Mouse (Mus musculus): ENCODE results near the gene Sin3b. TPM values are rescaled to one million over a fixed set of nuclear protein-coding genes. Genes with fewer than 3 reads are reported as not detected.

Gene Sin3b
- total RNA-seq, 1 experiment: 189 TPM

DNA sequence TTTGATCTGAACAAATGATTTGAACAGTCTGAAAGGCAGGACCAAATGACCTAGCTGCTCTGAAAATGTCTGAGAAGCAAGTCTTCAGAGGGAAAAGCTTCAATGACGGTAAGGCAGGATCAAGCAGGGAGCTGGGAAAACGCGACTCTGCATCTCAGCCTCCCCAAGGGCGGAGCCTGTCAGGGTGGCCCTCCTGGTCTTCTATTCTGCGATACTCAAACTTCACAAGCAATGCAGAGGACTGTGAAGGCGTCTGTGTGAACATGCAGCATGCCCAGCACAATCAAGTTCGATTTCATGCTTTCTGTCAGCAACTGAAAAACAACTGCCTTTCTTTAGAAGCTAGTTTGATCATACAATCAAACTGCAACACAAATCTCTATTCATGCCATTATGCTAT is 43.7 kb downstream of the Sin3b start:
- no peaks in the 10 kb centered on the region for H3K36me3 ChIP-seq (ENCODE audit: control insufficient read depth, insufficient read depth, low read length, poor library complexity, severe bottlenecking)
- no peaks in the 10 kb centered on the region for H3K9me3 ChIP-seq (ENCODE audit: control insufficient read depth, insufficient read depth, low read depth, low read length)
- TF ChIP-seq ZC3H11A (IDR thresholded peaks at IDR 0.05; ENCODE audit: borderline replicate concordance, low read depth, low read length) (no peak), MAFK (IDR thresholded peaks at IDR 0.05; ENCODE audit: insufficient read depth, low read depth, low read length) (no peak), HCFC1 (IDR thresholded peaks at IDR 0.05; ENCODE audit: borderline replicate concordance, insufficient read depth, low read length) (no peak), ZNF384 (IDR thresholded peaks at IDR 0.05; ENCODE audit: low read depth, low read length) (no peak), CHD2 (IDR thresholded peaks at IDR 0.05; ENCODE audit: low read depth, low read length) (no peak)
- no peak overlapping the region for H3K9ac ChIP-seq (ENCODE audit: insufficient read depth, low read depth, low read length, poor library complexity, severe bottlenecking)
- H3K4me3 ChIP-seq (ENCODE audit: insufficient read depth in 1 of 2, low read depth in 1 of 2, low read length in 2 of 2, poor library complexity in 1 of 2, severe bottlenecking in 1 of 2): no peak overlapping the region
- H3K4me1 ChIP-seq (ENCODE audit: control insufficient read depth in 2 of 2, insufficient read depth in 2 of 2, low read length in 2 of 2, poor library complexity in 1 of 2): peaks cover 0 to 4% of the 10 kb centered on the region in 2 experiments; a peak in 1 of 4 replicates
- no peak for DNase-seq (ENCODE audit: low read depth, low spot score)
- H3K27ac ChIP-seq (ENCODE audit: insufficient read depth, low read depth, low read length, poor library complexity, severe bottlenecking): no peak overlapping the region
- in situ Hi-C loops (cut with MboI; ENCODE audit: low sequenced_read_pairs in 2 of 2, unreplicated experiment in 2 of 2): no loop called here

DNA sequence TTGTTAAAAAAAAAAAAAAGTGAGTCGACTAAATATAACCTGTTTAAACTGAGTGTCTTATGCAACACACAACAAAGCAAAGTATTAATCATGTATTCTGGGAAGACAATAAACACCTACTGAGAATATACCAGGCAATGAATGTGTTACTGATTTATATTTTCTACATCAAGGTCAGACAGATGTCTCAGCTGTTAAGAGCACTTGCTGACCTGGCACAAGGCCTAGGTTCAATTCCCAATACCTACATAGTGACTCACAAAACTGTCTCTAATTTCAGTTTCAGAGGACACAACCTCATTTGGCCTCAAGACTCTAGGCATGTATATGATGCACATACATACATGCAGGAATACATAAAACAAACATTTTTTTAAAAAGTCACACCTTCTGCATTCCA is 54.7 kb downstream of the Sin3b start:
- TF ChIP-seq MAFK (IDR thresholded peaks at IDR 0.05; ENCODE audit: insufficient read depth, low read depth, low read length) (no peak), CHD2 (IDR thresholded peaks at IDR 0.05; ENCODE audit: low read depth, low read length) (no peak), ZNF384 (IDR thresholded peaks at IDR 0.05; ENCODE audit: low read depth, low read length) (no peak), ZC3H11A (IDR thresholded peaks at IDR 0.05; ENCODE audit: borderline replicate concordance, low read depth, low read length) (no peak), HCFC1 (IDR thresholded peaks at IDR 0.05; ENCODE audit: borderline replicate concordance, insufficient read depth, low read length) (no peak)

DNA sequence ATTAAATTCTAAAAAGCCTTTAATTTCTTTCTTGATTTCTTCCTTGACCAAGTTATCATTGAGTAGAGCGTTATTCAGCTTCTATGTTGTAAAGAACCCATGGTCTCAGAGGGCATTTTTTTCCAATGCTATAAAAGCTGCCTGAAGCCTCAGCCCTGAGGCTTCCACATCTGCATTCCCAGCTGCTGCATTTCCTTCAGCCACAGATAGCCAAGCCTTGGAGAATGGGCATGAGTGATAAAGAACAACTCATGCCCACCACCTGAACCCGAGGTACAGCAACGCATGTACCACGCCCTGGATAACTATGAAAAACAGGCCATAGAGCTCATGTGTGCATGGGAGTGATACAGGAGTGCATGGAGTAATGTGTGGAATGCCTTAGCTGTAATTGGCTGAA is 57.6 kb downstream of the Sin3b start:
- no peak overlapping the region for H3K9ac ChIP-seq (ENCODE audit: insufficient read depth, low read depth, low read length, poor library complexity, severe bottlenecking)
- no peak for DNase-seq (ENCODE audit: low read depth, low spot score)
- TF ChIP-seq ZC3H11A (IDR thresholded peaks at IDR 0.05; ENCODE audit: borderline replicate concordance, low read depth, low read length) (no peak), CHD2 (IDR thresholded peaks at IDR 0.05; ENCODE audit: low read depth, low read length) (no peak), ZNF384 (IDR thresholded peaks at IDR 0.05; ENCODE audit: low read depth, low read length) (no peak), MAFK (IDR thresholded peaks at IDR 0.05; ENCODE audit: insufficient read depth, low read depth, low read length) (no peak), HCFC1 (IDR thresholded peaks at IDR 0.05; ENCODE audit: borderline replicate concordance, insufficient read depth, low read length) (no peak)
- in situ Hi-C loops (cut with MboI; ENCODE audit: low sequenced_read_pairs in 2 of 2, unreplicated experiment in 2 of 2): no loop called here
- H3K4me3 ChIP-seq (ENCODE audit: insufficient read depth in 1 of 2, low read depth in 1 of 2, low read length in 2 of 2, poor library complexity in 1 of 2, severe bottlenecking in 1 of 2): no peak overlapping the region
- H3K9me3 ChIP-seq (ENCODE audit: control insufficient read depth, insufficient read depth, low read depth, low read length): no peaks in the 10 kb centered on the region
- no peaks in the 10 kb centered on the region for H3K36me3 ChIP-seq (ENCODE audit: control insufficient read depth, insufficient read depth, low read length, poor library complexity, severe bottlenecking)
- no peak overlapping the region for H3K27ac ChIP-seq (ENCODE audit: insufficient read depth, low read depth, low read length, poor library complexity, severe bottlenecking)
- no peaks in the 10 kb centered on the region for H3K4me1 ChIP-seq (ENCODE audit: control insufficient read depth in 2 of 2, insufficient read depth in 2 of 2, low read length in 2 of 2, poor library complexity in 1 of 2)

More for the DNA sequence above, 54.7 kb downstream of the Sin3b start:
- Histone ChIP-seq H3K27ac (ENCODE audit: insufficient read depth, low read depth, low read length, poor library complexity, severe bottlenecking) (no peak overlapping the region), H3K36me3 (ENCODE audit: control insufficient read depth, insufficient read depth, low read length, poor library complexity, severe bottlenecking) (no peaks in the 10 kb centered on the region), H3K9me3 (ENCODE audit: control insufficient read depth, insufficient read depth, low read depth, low read length) (no peaks in the 10 kb centered on the region), H3K4me3 (ENCODE audit: insufficient read depth in 1 of 2, low read depth in 1 of 2, low read length in 2 of 2, poor library complexity in 1 of 2, severe bottlenecking in 1 of 2) (no peak overlapping the region), H3K9ac (ENCODE audit: insufficient read depth, low read depth, low read length, poor library complexity, severe bottlenecking) (no peak overlapping the region), H3K4me1 (ENCODE audit: control insufficient read depth in 2 of 2, insufficient read depth in 2 of 2, low read length in 2 of 2, poor library complexity in 1 of 2) (no peaks in the 10 kb centered on the region)
- DNase-seq (ENCODE audit: low read depth, low spot score): no peak
- in situ Hi-C loops (cut with MboI; ENCODE audit: low sequenced_read_pairs in 2 of 2, unreplicated experiment in 2 of 2): no loop called here

DNA sequence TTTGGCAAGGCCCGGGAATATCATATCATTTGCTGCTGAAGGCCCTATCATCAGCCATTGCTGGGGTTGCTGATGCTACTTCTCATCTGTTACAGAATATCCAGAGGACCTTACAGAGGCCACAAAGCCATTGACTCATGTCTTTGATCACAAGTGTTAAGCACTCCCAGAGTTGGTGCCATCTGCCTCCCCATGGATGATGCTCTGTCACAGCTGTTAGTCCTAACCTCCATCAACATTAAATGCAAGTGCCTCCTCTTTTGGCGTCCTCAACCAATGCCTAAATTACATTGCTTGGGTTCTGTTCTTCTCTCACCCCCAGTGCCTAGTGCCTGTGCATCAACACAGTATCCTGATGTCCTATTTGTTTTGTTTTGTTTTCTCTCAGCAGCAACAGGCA is 78.5 kb downstream of the Sin3b start:
- TF ChIP-seq CHD2 (IDR thresholded peaks at IDR 0.05; ENCODE audit: low read depth, low read length) (no peak), ZNF384 (IDR thresholded peaks at IDR 0.05; ENCODE audit: low read depth, low read length) (no peak), MAFK (IDR thresholded peaks at IDR 0.05; ENCODE audit: insufficient read depth, low read depth, low read length) (no peak), HCFC1 (IDR thresholded peaks at IDR 0.05; ENCODE audit: borderline replicate concordance, insufficient read depth, low read length) (no peak), ZC3H11A (IDR thresholded peaks at IDR 0.05; ENCODE audit: borderline replicate concordance, low read depth, low read length) (no peak)
- Histone ChIP-seq H3K27ac (ENCODE audit: insufficient read depth, low read depth, low read length, poor library complexity, severe bottlenecking) (no peak overlapping the region), H3K4me3 (ENCODE audit: insufficient read depth in 1 of 2, low read depth in 1 of 2, low read length in 2 of 2, poor library complexity in 1 of 2, severe bottlenecking in 1 of 2) (no peak overlapping the region), H3K9ac (ENCODE audit: insufficient read depth, low read depth, low read length, poor library complexity, severe bottlenecking) (no peak overlapping the region), H3K4me1 (ENCODE audit: control insufficient read depth in 2 of 2, insufficient read depth in 2 of 2, low read length in 2 of 2, poor library complexity in 1 of 2) (no peaks in the 10 kb centered on the region), H3K36me3 (ENCODE audit: control insufficient read depth, insufficient read depth, low read length, poor library complexity, severe bottlenecking) (no peaks in the 10 kb centered on the region), H3K9me3 (ENCODE audit: control insufficient read depth, insufficient read depth, low read depth, low read length) (no peaks in the 10 kb centered on the region)
- in situ Hi-C loops (cut with MboI; ENCODE audit: low sequenced_read_pairs in 2 of 2, unreplicated experiment in 2 of 2): no loop called here
- no peak for DNase-seq (ENCODE audit: low read depth, low spot score)

Other genes starting within 250 kb of the Sin3b start
- gene Cherp, start 248.1 kb upstream of the Sin3b start, total RNA-seq (2012; rRNA removed): 55.1 and 60.5 TPM in 2 replicates
- gene Slc35e1, start 230.7 kb upstream of the Sin3b start, total RNA-seq (2012; rRNA removed): 91.1 and 97.0 TPM in 2 replicates
- 13.6 and 15.3 TPM in 2 replicates for gene Med26, start 175.0 kb upstream of the Sin3b start, total RNA-seq (2012; rRNA removed)
- 45.2 and 50.1 TPM in 2 replicates for gene Smim7, start 152.2 kb upstream of the Sin3b start, total RNA-seq (2012; rRNA removed)
- 13.2 and 16.4 TPM in 2 replicates for gene Tmem38a, start 151.2 kb upstream of the Sin3b start, total RNA-seq (2012; rRNA removed)
- 0.26 and 0.76 TPM in 2 replicates for gene Nwd1, start 76.6 kb upstream of the Sin3b start, total RNA-seq (2012; rRNA removed)
- 0.31 and 0.37 TPM in 2 replicates for gene F2rl3, start 38.6 kb downstream of the Sin3b start, total RNA-seq (2012; rRNA removed)

Measured in ES-E14 (cell line).